Mouse (Mus musculus) layer of hippocampus, adult 2 months (tissue): ENCODE measurements around the gene Ptgs1. TPM values are rescaled to one million over a fixed set of nuclear protein-coding genes. Genes with fewer than 3 reads are reported as not detected.

Experiments
- DNase-seq, 2 experiments: peaks; one replicate each; pipeline ENCODE4 v3.0.0; 2022; ENCODE audit warnings: low spot score in 2 of 2
- H3K27ac ChIP-seq: fragments of 200-600 bp; 2 replicates; pipeline ENCODE4 v1.8.1; 2022
- H3K4me3 ChIP-seq: fragments of 200-600 bp; 2 replicates; pipeline ENCODE4 v1.8.1; 2022; ENCODE audit warnings: mild to moderate bottlenecking
- CTCF ChIP-seq: fragments of 200-600 bp; conservative IDR thresholded peaks from 2 replicates; pipeline ENCODE4 v1.8.1; 2022; ENCODE audit warnings: antibody characterized with exemption, mild to moderate bottlenecking, moderate library complexity
- total RNA-seq, 2 experiments: library from RNA; stranded (reverse); gene quantifications; 2 replicates each; pipeline ENCODE4 v1.2.3; 2021

The Ptgs1 gene
- total RNA-seq, 2 experiments from 2014 or later, result 17.1 to 19.1 TPM

- Histone ChIP-seq H3K4me3 (no peak overlapping the region), H3K27ac (no peak overlapping the region)
- no peak for TF ChIP-seq CTCF
- DNase-seq, result no peak
Measured at GRCm38 (mm10) chr2:36201756-36202610, 28.2 kb upstream of the Ptgs1 start.

GRCm38 (mm10) chr2:36202611-36202880 is 27.7 kb upstream of the Ptgs1 start:
- TF ChIP-seq CTCF, result no peak
- H3K27ac ChIP-seq, result peak overlapping the region; percentile 67; the same call in 1 of the 2 replicates
- no peak for DNase-seq
- H3K4me3 ChIP-seq, result no peak overlapping the region; the same call in 1 of the 2 replicates

- TF ChIP-seq CTCF, result peak; percentile 42
- H3K27ac ChIP-seq, result peak overlapping the region; percentile 67
- DNase-seq, result peak; percentile 38 to 47
- peak overlapping the region; percentile 41 for H3K4me3 ChIP-seq
Measured at GRCm38 (mm10) chr2:36203011-36203825, 27.0 kb upstream of the Ptgs1 start.

GRCm38 (mm10) chr2:36204595-36204994 is 25.6 kb upstream of the Ptgs1 start:
- Histone ChIP-seq H3K4me3 (no peak overlapping the region), H3K27ac (no peak overlapping the region)
- DNase-seq, result no peak
- no peak for TF ChIP-seq CTCF

GRCm38 (mm10) chr2:36207071-36207470 is 23.2 kb upstream of the Ptgs1 start:
- no peak overlapping the region for H3K4me3 ChIP-seq
- DNase-seq, result no peak

GRCm38 (mm10) chr2:36210796-36211195 is 19.4 kb upstream of the Ptgs1 start:
- H3K27ac ChIP-seq, result no peak overlapping the region
- DNase-seq, result no peak
- no peak overlapping the region; the same call in 1 of the 2 replicates for H3K4me3 ChIP-seq
- no peak for TF ChIP-seq CTCF

More at GRCm38 (mm10) chr2:36207071-36207470, 23.2 kb upstream of the Ptgs1 start:
- TF ChIP-seq CTCF, result no peak
- no peak overlapping the region for H3K27ac ChIP-seq

- no peak for DNase-seq
- no peak overlapping the region for H3K4me3 ChIP-seq
- no peak overlapping the region for H3K27ac ChIP-seq
- TF ChIP-seq CTCF, result no peak
Measured at GRCm38 (mm10) chr2:36211785-36212184, 18.4 kb upstream of the Ptgs1 start.

- no peak for TF ChIP-seq CTCF
- no peak overlapping the region for H3K4me3 ChIP-seq
- no peak overlapping the region for H3K27ac ChIP-seq
- DNase-seq, result no peak
Measured at GRCm38 (mm10) chr2:36213108-36213507, 17.1 kb upstream of the Ptgs1 start.

- peak; percentile 82 for TF ChIP-seq CTCF
- peak overlapping the region; percentile 9; the same call in 1 of the 2 replicates for H3K4me3 ChIP-seq
- no peak overlapping the region for H3K27ac ChIP-seq
Measured at GRCm38 (mm10) chr2:36214023-36214422, 16.2 kb upstream of the Ptgs1 start.

GRCm38 (mm10) chr2:36214425-36214824 is 15.8 kb upstream of the Ptgs1 start:
- peak; percentile 44; the same call in 1 of the 2 replicates for TF ChIP-seq CTCF
- DNase-seq, result no peak

More at GRCm38 (mm10) chr2:36214023-36214422, 16.2 kb upstream of the Ptgs1 start:
- peak; percentile 83 to 93 for DNase-seq

GRCm38 (mm10) chr2:36215203-36215739 is 15.0 kb upstream of the Ptgs1 start:
- no peak for DNase-seq
- TF ChIP-seq CTCF, result no peak

More at GRCm38 (mm10) chr2:36214425-36214824, 15.8 kb upstream of the Ptgs1 start:
- no peak overlapping the region for H3K27ac ChIP-seq
- H3K4me3 ChIP-seq, result peak overlapping the region; percentile 9; the same call in 1 of the 2 replicates

GRCm38 (mm10) chr2:36216546-36216945 is 13.7 kb upstream of the Ptgs1 start:
- TF ChIP-seq CTCF, result no peak
- no peak overlapping the region for H3K4me3 ChIP-seq
- no peak overlapping the region for H3K27ac ChIP-seq
- DNase-seq, result no peak

More at GRCm38 (mm10) chr2:36215203-36215739, 15.0 kb upstream of the Ptgs1 start:
- H3K4me3 ChIP-seq, result no peak overlapping the region
- no peak overlapping the region for H3K27ac ChIP-seq
